ENCODE assay signal across 28 mouse cellular contexts in the genomic region with DNA sequence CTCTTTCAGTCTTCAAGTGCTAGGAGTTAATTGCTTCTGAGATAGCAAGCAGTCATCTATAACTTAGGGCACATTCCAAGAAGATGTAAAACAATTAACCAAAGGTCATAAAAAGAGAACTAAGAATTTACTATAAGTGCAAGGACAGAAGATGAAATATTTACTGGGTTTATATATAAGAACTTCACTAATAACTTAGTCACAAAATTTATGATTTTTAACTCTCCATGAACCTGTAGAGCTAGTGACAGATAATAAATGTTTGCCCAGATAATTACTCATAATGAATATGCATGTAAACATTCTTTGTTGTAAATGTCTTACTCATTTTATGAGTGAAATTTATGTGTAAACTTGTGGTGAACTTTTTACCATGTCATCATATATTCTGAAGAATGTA.
"Had no signal": no experiment of that assay in that cellular context is flagged by ENCODE, and none has a peak within 500 bp of the region (broad histone marks: within the 10 kb centered on the region; RNA-seq: fewer than 3 reads in every experiment).

No protein-coding gene starts in this region.

- DNase-seq: cerebellum, adult 18-20 months; cerebellum, adult 2 months; cerebellum, adult 8-10 months; cerebellum, adult 9-10 months; cerebellum, adult 9-11 months; cerebellum, postnatal 10 days; cerebellum, postnatal 14 days; cerebellum, postnatal 25 days; cerebellum, postnatal 36 days; embryo, embryonic 11 days; forebrain, postnatal 0 days; gastrocnemius, adult 2 months; gastrocnemius, postnatal 10 days; gastrocnemius, postnatal 14 days; gastrocnemius, postnatal 25 days; gastrocnemius, postnatal 36 days; heart, adult 11 months had no signal

- H3K9ac ChIP-seq: embryonic facial prominence, embryonic 12.5 days; embryonic facial prominence, embryonic 13.5 days; embryonic facial prominence, embryonic 15.5 days; forebrain, embryonic 12.5 days; forebrain, embryonic 13.5 days; forebrain, embryonic 15.5 days; forebrain, postnatal 0 days had no signal

- H3K9me3 ChIP-seq: embryonic facial prominence, embryonic 10.5 days; embryonic facial prominence, embryonic 12.5 days; embryonic facial prominence, embryonic 13.5 days; embryonic facial prominence, embryonic 15.5 days; forebrain, embryonic 10.5 days; forebrain, embryonic 12.5 days; forebrain, embryonic 13.5 days; forebrain, embryonic 15.5 days had no signal

- H3K4me3 ChIP-seq: embryonic facial prominence, embryonic 10.5 days; embryonic facial prominence, embryonic 12.5 days; embryonic facial prominence, embryonic 13.5 days; embryonic facial prominence, embryonic 15.5 days; erythroblast, embryonic 14.5 days; forebrain, embryonic 10.5 days; forebrain, embryonic 12.5 days; forebrain, embryonic 13.5 days; forebrain, embryonic 15.5 days; gastrocnemius, adult 2 months had no signal

- H3K4me2 ChIP-seq: embryonic facial prominence, embryonic 12.5 days; embryonic facial prominence, embryonic 13.5 days; embryonic facial prominence, embryonic 15.5 days; forebrain, embryonic 12.5 days; forebrain, embryonic 13.5 days; forebrain, embryonic 15.5 days had no signal

- H3K36me3 ChIP-seq: embryonic facial prominence, embryonic 10.5 days; embryonic facial prominence, embryonic 12.5 days; embryonic facial prominence, embryonic 13.5 days; embryonic facial prominence, embryonic 15.5 days; forebrain, embryonic 10.5 days; forebrain, embryonic 12.5 days; forebrain, embryonic 15.5 days had no signal

- H3K27ac ChIP-seq: embryonic facial prominence, embryonic 10.5 days; embryonic facial prominence, embryonic 12.5 days; embryonic facial prominence, embryonic 13.5 days; embryonic facial prominence, embryonic 15.5 days; forebrain, embryonic 10.5 days; forebrain, embryonic 12.5 days; forebrain, embryonic 13.5 days; forebrain, embryonic 15.5 days; gastrocnemius, adult 2 months had no signal

- H3K4me1 ChIP-seq: embryonic facial prominence, embryonic 10.5 days; embryonic facial prominence, embryonic 12.5 days; embryonic facial prominence, embryonic 13.5 days; embryonic facial prominence, embryonic 15.5 days; forebrain, embryonic 10.5 days; forebrain, embryonic 12.5 days; forebrain, embryonic 13.5 days; forebrain, embryonic 15.5 days had no signal

- ATAC-seq: forebrain, embryonic 13.5 days; forebrain, embryonic 14.5 days; forebrain, embryonic 15.5 days; forebrain, embryonic 16.5 days; forebrain, postnatal 0 days had no signal

- H3K27me3 ChIP-seq: embryonic facial prominence, embryonic 12.5 days; embryonic facial prominence, embryonic 13.5 days; embryonic facial prominence, embryonic 15.5 days; forebrain, embryonic 12.5 days; forebrain, embryonic 13.5 days; forebrain, embryonic 15.5 days had no signal
